Mouse (Mus musculus): ENCODE results near the gene Rln3. TPM values are rescaled to one million over a fixed set of nuclear protein-coding genes. Genes with fewer than 3 reads are reported as not detected.

Gene Rln3
- total RNA-seq, 2 experiments from 2014 or later = not detected

DNA sequence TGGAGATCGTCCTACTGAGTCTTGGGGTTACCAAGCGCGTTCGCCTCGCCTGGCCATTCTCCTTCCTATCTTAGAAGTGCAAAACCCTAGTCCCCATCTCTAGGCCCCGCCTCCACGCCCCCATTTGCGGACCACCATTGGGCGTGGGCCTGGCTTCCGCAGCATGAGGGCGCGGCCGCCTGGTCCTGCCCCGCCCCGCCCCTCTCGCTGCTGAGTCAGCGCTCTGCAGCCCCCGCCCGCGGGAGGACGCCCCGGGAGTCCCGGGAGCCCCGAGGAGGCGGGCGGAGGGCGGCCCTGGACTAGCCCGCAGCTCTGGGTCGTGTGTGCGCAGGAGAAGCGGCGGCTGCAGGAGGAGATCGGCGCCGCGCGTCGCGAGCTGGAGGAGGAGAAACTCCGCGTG is 18.9 kb downstream of the Rln3 start:
- H3K4me3 ChIP-seq = peak overlapping the region; percentile 59
- H3K27ac ChIP-seq = no peak overlapping the region; the same call in 1 of the 2 replicates
- no peak for TF ChIP-seq CTCF (conservative IDR thresholded peaks at IDR 0.05)
- DNase-seq (ENCODE audit: low spot score in 2 of 2) = peak in 1 of 2 experiments; percentile 27

- peak in 1 of 2 experiments; percentile 37 for DNase-seq (ENCODE audit: low spot score in 2 of 2)
- no peak overlapping the region for H3K27ac ChIP-seq
- no peak overlapping the region for H3K4me3 ChIP-seq
- peak; percentile 79 for TF ChIP-seq CTCF (conservative IDR thresholded peaks at IDR 0.05)
Observed at GRCm38 (mm10) chr8:84024171-84024570, 20.6 kb downstream of the Rln3 start.

- Histone ChIP-seq H3K4me3 (no peak overlapping the region), H3K27ac (no peak overlapping the region)
- no peak for DNase-seq (ENCODE audit: low spot score in 2 of 2)
- TF ChIP-seq CTCF (conservative IDR thresholded peaks at IDR 0.05) = no peak
Observed at GRCm38 (mm10) chr8:84023631-84024030, 21.2 kb downstream of the Rln3 start.

DNA sequence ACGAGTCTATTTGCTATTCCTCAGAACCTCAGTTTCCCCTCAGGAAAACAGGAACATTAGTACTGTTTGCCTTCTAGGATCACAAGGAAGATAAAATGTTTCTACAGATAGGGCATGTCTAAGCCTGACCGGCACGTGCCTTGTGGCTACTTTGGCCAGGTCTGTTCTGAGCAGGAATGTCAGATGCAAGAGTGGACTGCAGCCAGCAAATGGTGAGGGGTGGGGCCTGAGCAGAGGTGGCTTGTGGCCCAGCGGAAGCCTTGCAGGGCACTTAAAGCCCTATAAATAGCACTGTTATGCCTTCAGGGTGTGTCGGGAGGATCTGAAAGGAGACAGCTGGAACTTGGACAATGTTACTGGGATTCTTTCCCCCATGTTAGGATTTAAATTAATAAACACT is 21.7 kb downstream of the Rln3 start:
- Histone ChIP-seq H3K4me3 (no peak overlapping the region), H3K27ac (no peak overlapping the region)
- TF ChIP-seq CTCF (conservative IDR thresholded peaks at IDR 0.05) = no peak
- DNase-seq (ENCODE audit: low spot score in 2 of 2) = no peak

DNA sequence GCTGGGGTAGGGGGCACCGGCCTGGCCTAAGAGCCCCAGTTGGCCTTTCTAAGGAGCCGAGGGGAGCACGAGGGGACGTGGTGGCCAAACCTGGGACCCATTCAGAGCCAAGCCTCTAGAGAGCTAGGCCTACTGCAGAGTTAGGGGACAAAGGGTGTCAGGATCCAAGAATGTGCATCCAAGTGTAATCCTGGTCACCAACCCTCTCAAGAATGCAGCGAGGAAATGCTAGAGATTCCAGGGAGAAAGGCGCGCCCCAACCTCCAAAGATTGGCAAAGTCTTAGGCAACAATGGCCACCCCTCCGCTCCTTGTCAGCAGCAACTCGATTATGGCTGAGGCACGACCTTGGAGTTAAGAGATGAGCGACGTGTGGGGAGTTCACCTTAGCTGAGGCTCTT is 23.2 kb downstream of the Rln3 start:
- no peak for TF ChIP-seq CTCF (conservative IDR thresholded peaks at IDR 0.05)
- H3K27ac ChIP-seq = no peak overlapping the region

GRCm38 (mm10) chr8:84021096-84021495 is 23.7 kb downstream of the Rln3 start, which contains the start of gene Palm3:
Gene Palm3, plus strand, starts transcription at chr8:84021471.
- TF ChIP-seq CTCF (conservative IDR thresholded peaks at IDR 0.05) = no peak
- no peak for DNase-seq (ENCODE audit: low spot score in 2 of 2)
- H3K27ac ChIP-seq = no peak within 1 kb of the TSS
- no peak within 1 kb of the TSS for H3K4me3 ChIP-seq

More for the DNA sequence above, 23.2 kb downstream of the Rln3 start:
- DNase-seq (ENCODE audit: low spot score in 2 of 2) = no peak
- no peak overlapping the region for H3K4me3 ChIP-seq

GRCm38 (mm10) chr8:84019738-84020137 is 25.1 kb downstream of the Rln3 start:
- TF ChIP-seq CTCF (conservative IDR thresholded peaks at IDR 0.05) = no peak
- H3K27ac ChIP-seq = no peak overlapping the region
- DNase-seq (ENCODE audit: low spot score in 2 of 2) = no peak
- H3K4me3 ChIP-seq = no peak overlapping the region

- Histone ChIP-seq H3K27ac (no peak overlapping the region), H3K4me3 (no peak overlapping the region)
- no peak for DNase-seq (ENCODE audit: low spot score in 2 of 2)
- TF ChIP-seq CTCF (conservative IDR thresholded peaks at IDR 0.05) = peak; percentile 23; the same call in 1 of the 2 replicates
Observed at GRCm38 (mm10) chr8:84015833-84016232, 29.0 kb downstream of the Rln3 start.

GRCm38 (mm10) chr8:84012499-84013165 is 32.2 kb downstream of the Rln3 start:
- Histone ChIP-seq H3K4me3 (peak overlapping the region; percentile 66; the same call in 1 of the 2 replicates), H3K27ac (no peak overlapping the region)
- DNase-seq (ENCODE audit: low spot score in 2 of 2) = no peak
- no peak for TF ChIP-seq CTCF (conservative IDR thresholded peaks at IDR 0.05)

GRCm38 (mm10) chr8:84011705-84012498 is 32.9 kb downstream of the Rln3 start, which contains the start of gene 2210011C24Rik:
Gene 2210011C24Rik, minus strand, starts transcription at chr8:84012171.
- DNase-seq (ENCODE audit: low spot score in 2 of 2) = no peak
- Histone ChIP-seq H3K4me3 (peak within 1 kb of the TSS; percentile 66), H3K27ac (no peak within 1 kb of the TSS)
- TF ChIP-seq CTCF (conservative IDR thresholded peaks at IDR 0.05) = no peak

DNA sequence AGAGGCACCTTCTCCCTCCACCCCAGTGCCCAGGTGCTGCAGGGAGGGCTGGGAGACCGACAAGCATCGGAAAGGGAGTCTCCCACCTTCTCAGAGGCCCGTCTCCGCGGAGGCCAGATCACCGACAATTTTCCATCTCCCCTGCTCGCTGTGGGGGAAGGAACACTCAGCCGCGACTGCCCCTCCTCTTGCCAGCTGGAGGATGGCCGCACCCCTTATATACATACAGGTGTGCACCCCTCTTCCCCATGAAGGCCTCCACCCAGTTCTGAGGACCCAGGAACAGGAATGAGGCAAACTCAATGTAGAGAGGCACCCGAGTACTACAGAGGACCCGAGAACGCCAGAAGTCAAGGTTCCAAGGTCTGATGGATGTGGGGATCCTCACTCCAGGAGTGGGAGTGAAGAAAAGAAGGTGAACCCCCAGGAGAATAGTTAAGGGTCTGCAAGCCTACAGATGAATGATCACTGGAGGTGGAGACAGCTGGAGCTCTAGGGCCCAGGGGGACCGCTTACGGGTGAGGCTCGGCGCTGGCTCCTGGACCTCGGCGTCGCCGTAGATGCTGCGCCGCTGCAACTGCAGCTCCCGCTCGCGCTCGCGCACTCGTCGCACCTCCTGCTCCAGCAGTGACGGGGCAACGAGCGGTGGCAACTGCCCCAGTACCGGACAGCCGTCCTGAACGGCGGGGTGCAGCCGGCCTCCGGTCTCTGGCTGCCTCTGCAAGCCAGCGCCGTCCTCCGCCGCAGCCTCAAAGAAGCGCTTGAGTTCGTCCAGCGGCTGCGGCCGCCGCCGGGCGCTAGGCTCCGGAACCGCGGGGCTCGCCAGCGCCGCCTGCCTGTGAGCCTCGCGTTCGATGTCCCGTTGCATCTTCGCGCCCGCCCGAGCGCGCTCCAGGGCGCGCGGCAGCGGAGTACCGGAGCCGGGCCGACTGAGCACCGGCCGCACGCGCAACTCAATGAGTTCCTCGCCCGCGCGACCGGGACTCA is 33.9 kb downstream of the Rln3 start:
- DNase-seq (ENCODE audit: low spot score in 2 of 2) = peak in 1 of 2 experiments; percentile 66
- H3K4me3 ChIP-seq = peak overlapping the region; percentile 66
- peak; percentile 91 for TF ChIP-seq CTCF (conservative IDR thresholded peaks at IDR 0.05)
- H3K27ac ChIP-seq = no peak overlapping the region

DNA sequence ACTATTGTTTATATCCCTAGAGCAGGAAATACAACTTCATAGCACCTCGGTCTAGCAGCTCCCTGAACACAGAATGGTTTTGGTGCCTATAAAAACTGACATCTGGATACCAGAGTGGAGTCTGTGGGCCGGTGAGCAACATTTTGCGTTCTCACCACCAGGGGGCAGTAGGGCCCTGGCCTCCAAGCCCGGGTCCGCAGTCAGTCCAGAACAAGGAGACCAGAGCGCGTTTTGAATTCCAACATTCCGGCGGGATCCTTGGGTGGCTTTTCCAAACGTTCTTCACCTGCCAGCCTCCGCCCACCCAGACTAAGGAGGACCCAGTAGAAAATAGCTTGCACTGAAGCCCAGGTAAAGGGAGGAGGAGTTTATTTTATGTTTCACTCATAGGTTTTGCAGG is 34.9 kb downstream of the Rln3 start:
- DNase-seq (ENCODE audit: low spot score in 2 of 2) = peak; percentile 75 to 86
- no peak overlapping the region for H3K4me3 ChIP-seq
- no peak overlapping the region for H3K27ac ChIP-seq
- TF ChIP-seq CTCF (conservative IDR thresholded peaks at IDR 0.05) = peak; percentile 99; the same call in 1 of the 2 replicates
